Mouse (Mus musculus) embryonic facial prominence, embryonic 10.5 days (tissue): Measurements from ENCODE around the gene Spata2l. TPM values are rescaled to one million over a fixed set of nuclear protein-coding genes. Genes with fewer than 3 reads are reported as not detected.
"Not testable (repeated sequence)": the region's sequence is repeated elsewhere in the genome, so short reads cannot be mapped to it uniquely, and the experiment has no call there.

ENCODE experiments used
- DNase-seq: peaks from one replicate; pipeline ENCODE4 v3.0.0-alpha.2; 2017; ENCODE audit warnings: low spot score
- H3K27ac ChIP-seq: fragments of 300-500 bp; sonication (generic); replicated peaks from 2 replicates; pipeline ENCODE4 v1.5.1; 2016; ENCODE audit warnings: mild to moderate bottlenecking
- H3K27me3 ChIP-seq: fragments of 300-500 bp; sonication (generic); replicated peaks from 2 replicates; pipeline ENCODE4 v1.6.1; 2016; ENCODE audit warnings: low read depth, mild to moderate bottlenecking; ENCODE audit not compliant: poor library complexity, severe bottlenecking
- H3K36me3 ChIP-seq: fragments of 300-500 bp; sonication (generic); replicated peaks from 2 replicates; pipeline ENCODE4 v1.6.1; 2016; ENCODE audit warnings: mild to moderate bottlenecking, moderate library complexity
- H3K4me1 ChIP-seq: fragments of 300-500 bp; sonication (generic); 2 replicates; pipeline ENCODE4 v1.6.1; 2016
- H3K4me3 ChIP-seq: fragments of 300-500 bp; sonication (generic); 2 replicates; pipeline ENCODE4 v1.5.1; 2016; ENCODE audit warnings: mild to moderate bottlenecking, moderate library complexity
- H3K9me3 ChIP-seq: fragments of 300-500 bp; sonication (generic); 2 replicates; pipeline ENCODE4 v1.6.1; 2016; ENCODE audit warnings: mild to moderate bottlenecking
- WGBS: fragments of 180-500 bp; shearing (Covaris S2); methylation state at CpG from one replicate; pipeline ENCODE4 v1.1.7; 2016; 5-methylcytosine and 5-hydroxymethylcytosine counted together
- polyA plus RNA-seq: library from polyadenylated mRNA; unstranded; fragments of >200 nt; fragmentation: Nextera tagmentation; extraction: Ambion mirVana; gene quantifications from 2 replicates; pipeline ENCODE4 v1.2.1, GENCODE M21; 2016

The Spata2l gene
- polyA plus RNA-seq, 1 experiment from 2014 or later, result 3.0 TPM

- Histone ChIP-seq H3K36me3 (peaks cover 64% of the 10 kb centered on the region), H3K4me1 (peaks cover 40% of the 10 kb centered on the region)
- H3K4me3 ChIP-seq, H3K27ac ChIP-seq, DNase-seq, H3K9me3 ChIP-seq, H3K27me3 ChIP-seq: not testable (repeated sequence)
- 87% methylated on average over 8 of the region's 8 CpGs for WGBS
Measured at GRCm38 (mm10) chr8:123257593-123257992, 21.6 kb upstream of the Spata2l start.

DNA sequence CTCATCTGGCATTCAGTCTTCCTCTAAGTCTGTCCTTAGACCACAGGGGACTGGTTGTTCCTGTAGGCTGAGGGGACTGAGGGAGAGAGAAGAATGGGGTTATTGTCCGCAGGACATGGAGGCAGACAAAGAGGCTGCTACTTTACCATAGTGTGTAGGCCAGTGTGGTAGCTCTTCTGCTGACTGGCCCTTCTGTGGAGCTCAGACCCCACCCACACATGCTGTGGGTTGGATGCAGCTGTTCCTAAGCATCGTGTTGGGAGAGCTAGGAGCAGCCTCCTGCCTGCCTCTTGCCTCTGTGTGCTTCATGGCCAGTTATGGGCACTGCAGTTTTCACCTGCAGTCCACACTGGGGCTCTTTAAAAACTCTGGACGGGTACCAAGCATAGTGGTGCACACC lies 21.1 kb upstream of the Spata2l start:
- 53% methylated on average over 3 of the region's 3 CpGs for WGBS
- no peak for DNase-seq
- Histone ChIP-seq H3K4me3 (peak overlapping the region; percentile 4; the same call in 1 of the 2 replicates), H3K4me1 (peaks cover 45% of the 10 kb centered on the region), H3K9me3 (no peaks in the 10 kb centered on the region), H3K27ac (0 out of 2 replicates have a peak overlapping the region, but pooled peaks have one; percentile 36), H3K27me3 (no peaks in the 10 kb centered on the region), H3K36me3 (peaks cover 64% of the 10 kb centered on the region)

- WGBS, result 64% methylated on average over 6 of the region's 6 CpGs
- H3K4me3 ChIP-seq, result peak overlapping the region; percentile 95
- no peaks in the 10 kb centered on the region for H3K27me3 ChIP-seq
- peaks cover 49% of the 10 kb centered on the region for H3K4me1 ChIP-seq
- no peak for DNase-seq
- peaks cover 69% of the 10 kb centered on the region for H3K36me3 ChIP-seq
- H3K9me3 ChIP-seq, result no peaks in the 10 kb centered on the region
- H3K27ac ChIP-seq, result no peak overlapping the region
Measured at GRCm38 (mm10) chr8:123255170-123255569, 19.1 kb upstream of the Spata2l start.

DNA sequence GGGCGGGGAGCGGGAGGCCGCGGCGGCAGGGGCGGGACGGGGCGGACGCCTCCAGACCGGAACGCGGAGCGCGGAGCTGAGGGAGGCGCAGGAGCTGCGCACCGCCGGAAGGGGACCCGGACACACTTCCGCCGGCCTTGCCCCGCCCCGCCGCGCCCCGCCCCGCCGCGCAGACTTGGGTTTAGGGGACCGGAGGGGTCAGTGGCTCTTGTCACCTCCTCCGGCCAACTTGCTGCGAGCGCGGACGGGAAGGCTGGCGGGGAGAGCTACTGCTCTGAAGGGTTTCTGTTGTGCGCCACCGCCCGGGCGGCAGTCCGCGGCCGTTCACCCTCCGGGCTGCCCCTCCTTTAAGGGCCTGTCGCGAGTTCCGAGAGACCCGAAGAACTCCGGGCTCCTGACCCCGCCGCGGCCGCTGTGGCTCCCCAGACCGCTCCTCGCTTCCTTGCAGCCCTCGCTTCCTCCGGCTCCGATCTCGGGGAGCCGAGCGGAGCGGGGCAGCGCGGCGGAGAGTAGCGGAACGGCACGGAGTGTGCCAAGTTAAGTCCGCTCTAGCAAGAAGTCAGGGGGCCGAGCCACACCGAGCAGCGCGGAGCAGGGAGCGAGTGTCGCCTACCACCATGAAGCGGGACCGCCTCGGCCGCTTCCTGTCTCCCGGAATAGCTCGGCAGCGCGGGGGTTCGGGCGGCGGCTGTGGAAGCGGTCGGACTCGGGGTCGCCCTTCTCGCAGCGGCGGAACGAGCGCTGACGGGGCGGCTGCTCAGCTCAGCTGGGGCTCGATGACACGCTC lies 18.3 kb upstream of the Spata2l start, which contains the start of the genes Zfp276 and Vps9d1:
Zfp276 (plus strand) TSS at position 97 of the 787 bp plus-strand sequence.
Vps9d1 (minus strand) TSS at position 250 of the 787 bp plus-strand sequence.
- Histone ChIP-seq H3K27ac (peak within 1 kb of the TSS; percentile 96), H3K36me3 (peaks cover 69% of the 10 kb centered on the region), H3K27me3 (no peaks in the 10 kb centered on the region), H3K4me3 (peak within 1 kb of the TSS; percentile 95), H3K4me1 (peaks cover 49% of the 10 kb centered on the region), H3K9me3 (no peaks in the 10 kb centered on the region)
- DNase-seq, result peak; percentile 91
- under 1% methylated on average over 99 of the region's 99 CpGs for WGBS

- Histone ChIP-seq H3K36me3 (peaks cover 69% of the 10 kb centered on the region), H3K4me1 (peaks cover 49% of the 10 kb centered on the region)
Measured at GRCm38 (mm10) chr8:123253451-123254098, 17.5 kb upstream of the Spata2l start.

DNA sequence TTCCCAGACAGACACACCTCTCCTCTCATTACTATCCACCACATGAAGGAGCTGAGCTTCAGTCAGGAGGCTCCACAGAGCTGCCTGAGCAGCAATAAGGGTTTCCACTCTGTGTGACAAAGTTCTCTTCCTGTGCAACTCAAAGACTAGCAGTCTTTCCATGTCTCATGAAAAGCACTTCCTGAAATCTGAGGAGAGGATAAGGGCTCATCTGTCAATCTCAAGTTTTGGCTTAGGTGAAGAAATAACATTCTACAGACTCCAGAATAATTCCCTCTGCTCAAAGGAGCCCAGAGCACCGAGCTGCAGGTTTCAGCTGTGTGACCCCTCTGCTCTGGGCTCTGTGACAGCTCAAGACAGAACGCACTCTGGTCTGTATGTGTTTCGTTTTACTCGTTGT lies 16.9 kb upstream of the Spata2l start:
- Histone ChIP-seq H3K27ac (peak overlapping the region; percentile 96; the same call in 1 of the 2 replicates), H3K36me3 (peaks cover 69% of the 10 kb centered on the region), H3K4me3 (peak overlapping the region; percentile 95), H3K9me3 (no peaks in the 10 kb centered on the region), H3K27me3 (no peaks in the 10 kb centered on the region), H3K4me1 (peaks cover 49% of the 10 kb centered on the region)
- no peak for DNase-seq
- 49% methylated on average over 4 of the region's 4 CpGs for WGBS

More at GRCm38 (mm10) chr8:123253451-123254098, 17.5 kb upstream of the Spata2l start:
- Histone ChIP-seq H3K27ac (peak overlapping the region; percentile 96), H3K9me3 (no peaks in the 10 kb centered on the region), H3K27me3 (no peaks in the 10 kb centered on the region), H3K4me3 (peak overlapping the region; percentile 95)
- DNase-seq, result no peak
- under 1% methylated on average over 40 of the region's 40 CpGs for WGBS

DNA sequence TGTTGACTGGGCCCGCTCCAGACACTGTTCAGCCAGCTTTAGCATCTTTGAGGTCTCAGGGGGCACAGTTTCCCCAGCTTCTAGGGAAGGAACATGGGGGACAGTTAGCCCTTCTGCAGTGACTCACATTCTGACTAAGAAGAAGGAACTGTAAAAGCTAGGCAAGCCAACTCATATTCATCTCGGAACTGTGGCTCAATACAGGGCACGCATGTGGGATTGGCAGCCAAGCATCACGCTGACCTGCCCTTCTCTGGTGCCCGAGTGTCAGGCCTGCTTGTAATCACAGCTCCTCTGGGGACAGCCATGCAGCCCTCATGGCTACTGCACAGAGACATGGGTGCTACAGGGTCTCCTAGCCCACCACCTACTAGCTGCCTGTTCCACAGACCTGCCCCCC lies 14.9 kb upstream of the Spata2l start:
- 91% methylated on average over 5 of the region's 5 CpGs for WGBS
- Histone ChIP-seq H3K4me1 (peaks cover 36% of the 10 kb centered on the region), H3K27ac (no peak overlapping the region), H3K9me3 (no peaks in the 10 kb centered on the region), H3K36me3 (peaks cover 69% of the 10 kb centered on the region), H3K27me3 (no peaks in the 10 kb centered on the region), H3K4me3 (no peak overlapping the region)
- DNase-seq, result no peak

- no peak overlapping the region for H3K4me3 ChIP-seq
- H3K9me3 ChIP-seq, result no peaks in the 10 kb centered on the region
- peaks cover 19% of the 10 kb centered on the region for H3K4me1 ChIP-seq
- no peak for DNase-seq
- no peak overlapping the region for H3K27ac ChIP-seq
- WGBS, result 94% methylated on average over 8 of the region's 8 CpGs
- H3K36me3 ChIP-seq, result peaks cover 89% of the 10 kb centered on the region
- no peaks in the 10 kb centered on the region for H3K27me3 ChIP-seq
Measured at GRCm38 (mm10) chr8:123248596-123248995, 12.6 kb upstream of the Spata2l start.

DNA sequence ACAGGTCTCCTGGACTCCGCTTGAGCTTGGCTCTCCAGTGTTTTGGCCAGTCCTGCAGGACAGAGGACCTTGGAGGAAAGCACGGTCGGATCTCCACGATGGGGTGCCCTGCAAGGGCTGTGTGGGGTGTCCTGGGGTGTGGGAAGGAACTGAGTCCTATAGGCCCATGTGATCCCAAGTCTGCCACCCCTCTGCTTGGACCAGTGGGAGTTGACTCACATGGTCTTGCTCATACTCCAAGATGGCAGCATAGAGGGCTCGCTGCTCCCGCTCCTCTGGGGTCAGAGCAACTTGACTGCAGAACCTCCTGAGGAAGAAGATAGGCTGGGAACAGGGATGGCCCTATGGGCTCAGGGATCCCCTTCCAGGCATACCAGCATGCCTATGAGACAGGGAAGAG lies 11.7 kb upstream of the Spata2l start:
- peaks cover 97% of the 10 kb centered on the region for H3K36me3 ChIP-seq
- no peak overlapping the region for H3K4me3 ChIP-seq
- no peaks in the 10 kb centered on the region for H3K27me3 ChIP-seq
- 94% methylated on average over 6 of the region's 6 CpGs for WGBS
- H3K4me1 ChIP-seq, result peaks cover 10% of the 10 kb centered on the region
- no peak for DNase-seq
- H3K27ac ChIP-seq, result no peak overlapping the region
- no peaks in the 10 kb centered on the region for H3K9me3 ChIP-seq

GRCm38 (mm10) chr8:123245543-123245942 lies 9.5 kb upstream of the Spata2l start:
- no peak for DNase-seq
- Histone ChIP-seq H3K4me1 (no peaks in the 10 kb centered on the region), H3K36me3 (peaks cover 93% of the 10 kb centered on the region), H3K4me3 (no peak overlapping the region), H3K27ac (no peak overlapping the region), H3K27me3 (no peaks in the 10 kb centered on the region), H3K9me3 (no peaks in the 10 kb centered on the region)
- WGBS, result 88% methylated on average over 12 of the region's 12 CpGs

DNA sequence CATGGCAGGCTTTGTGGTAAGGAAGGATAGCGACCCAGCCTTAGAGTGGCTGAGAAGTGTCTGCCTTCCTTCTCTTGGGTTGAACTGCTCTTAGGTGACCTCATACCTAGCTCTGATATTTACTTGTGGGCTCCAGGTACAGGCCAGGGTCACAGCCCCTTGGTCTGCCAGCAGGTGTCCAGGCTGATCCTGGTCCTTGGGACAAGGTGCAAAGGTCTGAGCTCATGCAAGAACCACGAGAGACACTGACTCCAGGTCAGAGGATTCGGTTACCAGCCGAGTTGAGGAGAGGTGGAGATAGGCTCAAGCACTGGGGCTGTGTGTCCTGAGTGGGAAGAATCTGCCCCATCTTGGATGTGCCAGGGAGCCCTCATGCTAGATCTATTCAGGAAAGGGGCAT lies 8.3 kb upstream of the Spata2l start:
- no peak for DNase-seq
- H3K4me1 ChIP-seq, result no peaks in the 10 kb centered on the region
- no peaks in the 10 kb centered on the region for H3K9me3 ChIP-seq
- H3K27me3 ChIP-seq, result no peaks in the 10 kb centered on the region
- H3K4me3 ChIP-seq, result no peak overlapping the region
- H3K27ac ChIP-seq, result no peak overlapping the region
- WGBS, result 90% methylated on average over 4 of the region's 4 CpGs
- H3K36me3 ChIP-seq, result peaks cover 81% of the 10 kb centered on the region

DNA sequence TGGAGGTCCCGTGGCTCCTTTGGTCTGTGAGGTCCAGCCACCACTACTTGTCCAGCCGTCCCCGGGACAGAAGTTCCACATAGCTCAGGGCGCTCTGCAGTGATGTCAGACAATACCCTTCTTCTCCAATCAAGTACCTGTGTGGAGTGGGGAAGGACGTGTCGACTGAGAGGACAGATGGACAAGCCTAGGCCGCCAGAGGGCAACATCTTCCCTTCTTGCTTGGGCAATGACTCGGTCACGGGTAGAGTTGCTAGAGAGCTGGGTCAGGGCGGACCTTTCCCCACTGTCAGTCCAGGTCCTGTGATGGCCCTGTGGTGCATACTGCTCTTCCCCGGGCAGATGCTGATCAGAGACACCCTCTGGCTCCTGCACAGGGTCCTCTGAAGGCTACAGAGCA lies 7.0 kb upstream of the Spata2l start:
- no peak overlapping the region for H3K27ac ChIP-seq
- no peak overlapping the region for H3K4me3 ChIP-seq
- DNase-seq, result no peak
- H3K4me1 ChIP-seq, result no peaks in the 10 kb centered on the region
- H3K36me3 ChIP-seq, result peaks cover 68% of the 10 kb centered on the region
- H3K9me3 ChIP-seq, result no peaks in the 10 kb centered on the region
- 69% methylated on average over 11 of the region's 11 CpGs for WGBS
- H3K27me3 ChIP-seq, result no peaks in the 10 kb centered on the region
